Mouse (Mus musculus): ENCODE measurements around the gene Tcf7l2. TPM values are rescaled to one million over a fixed set of nuclear protein-coding genes. Genes with fewer than 3 reads are reported as not detected.

Gene Tcf7l2
- polyA plus RNA-seq, 1 experiment: 5.4 TPM

DNA sequence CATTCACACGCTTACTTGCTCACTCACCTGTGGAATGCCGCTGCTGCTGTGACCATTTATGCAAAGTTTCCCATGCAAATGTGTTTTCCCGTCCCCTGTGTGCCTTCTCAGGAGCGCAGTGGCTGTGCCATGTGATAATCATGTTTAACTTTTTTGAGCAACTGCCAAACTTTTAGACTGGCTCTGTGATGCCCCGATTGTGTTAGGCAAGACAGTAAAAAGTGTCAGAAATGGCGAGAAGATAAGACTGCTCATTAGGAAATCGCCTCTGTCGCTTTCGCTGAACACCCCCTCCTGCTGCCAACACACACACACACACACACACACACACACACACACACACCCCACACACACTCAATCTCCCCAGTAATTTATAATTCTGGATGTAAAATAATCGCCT is 39.5 kb downstream of the Tcf7l2 start:
- Histone ChIP-seq H3K79me2 (ENCODE audit: control insufficient read depth, insufficient read depth) (peaks cover 38% of the 10 kb centered on the region), H3K36me3 (ENCODE audit: control insufficient read depth, insufficient read depth) (no peaks in the 10 kb centered on the region), H3ac (ENCODE audit: control insufficient read depth, insufficient read length) (no peak overlapping the region), H3K4me3 (no peak overlapping the region), H3K4me2 (ENCODE audit: low read depth) (no peak overlapping the region), H3K27me3 (ENCODE audit: control insufficient read depth, insufficient read depth, insufficient read length) (no peaks in the 10 kb centered on the region)
- no peak for TF ChIP-seq POLR2A (IDR thresholded peaks at IDR 0.05; ENCODE audit: insufficient read length, low read depth)
- TF ChIP-seq CEBPB (IDR thresholded peaks at IDR 0.05; ENCODE audit: insufficient read depth, poor library complexity, severe bottlenecking): no peak
- TF ChIP-seq MAX (IDR thresholded peaks at IDR 0.05; ENCODE audit: low read depth): no peak
- no peak for TF ChIP-seq POLR2AphosphoS2 (IDR thresholded peaks at IDR 0.05; ENCODE audit: insufficient read length, low read depth)
- TF ChIP-seq TCF3 (IDR thresholded peaks at IDR 0.05; ENCODE audit: insufficient read length, low read depth): no peak
- TF ChIP-seq MYOG (IDR thresholded peaks at IDR 0.05; ENCODE audit: control insufficient read depth in 1 of 3, insufficient read depth in 1 of 3, insufficient read length in 2 of 3, low read depth in 2 of 3): no peak
- no peak for TF ChIP-seq REST (IDR thresholded peaks at IDR 0.05; ENCODE audit: insufficient read depth, insufficient read length)
- no peak for TF ChIP-seq USF1 (IDR thresholded peaks at IDR 0.05; ENCODE audit: low read depth)
- TF ChIP-seq MYOD1 (IDR thresholded peaks at IDR 0.05; ENCODE audit: control insufficient read depth in 1 of 3, insufficient read length in 2 of 3, low read depth in 2 of 3): no peak

GRCm38 (mm10) chr19:55781681-55782080 is 40.1 kb downstream of the Tcf7l2 start:
- no peak overlapping the region for H3K4me3 ChIP-seq
- TF ChIP-seq MYOD1 (IDR thresholded peaks at IDR 0.05; ENCODE audit: control insufficient read depth in 1 of 3, insufficient read length in 2 of 3, low read depth in 2 of 3): peak in 1 of 3 experiments; percentile 10
- no peak for TF ChIP-seq REST (IDR thresholded peaks at IDR 0.05; ENCODE audit: insufficient read depth, insufficient read length)
- H3K79me2 ChIP-seq (ENCODE audit: control insufficient read depth, insufficient read depth): peaks cover 32% of the 10 kb centered on the region
- H3K4me2 ChIP-seq (ENCODE audit: low read depth): no peak overlapping the region
- H3K27me3 ChIP-seq (ENCODE audit: control insufficient read depth, insufficient read depth, insufficient read length): no peaks in the 10 kb centered on the region
- H3ac ChIP-seq (ENCODE audit: control insufficient read depth, insufficient read length): no peak overlapping the region
- no peaks in the 10 kb centered on the region for H3K36me3 ChIP-seq (ENCODE audit: control insufficient read depth, insufficient read depth)

GRCm38 (mm10) chr19:55784796-55785418 is 43.3 kb downstream of the Tcf7l2 start:
- Histone ChIP-seq H3K79me2 (ENCODE audit: control insufficient read depth, insufficient read depth) (peaks cover 9% of the 10 kb centered on the region), H3ac (ENCODE audit: control insufficient read depth, insufficient read length) (no peak overlapping the region), H3K36me3 (ENCODE audit: control insufficient read depth, insufficient read depth) (no peaks in the 10 kb centered on the region), H3K27me3 (ENCODE audit: control insufficient read depth, insufficient read depth, insufficient read length) (no peaks in the 10 kb centered on the region), H3K4me2 (ENCODE audit: low read depth) (no peak overlapping the region), H3K4me3 (no peak overlapping the region)
- TF ChIP-seq POLR2AphosphoS2 (IDR thresholded peaks at IDR 0.05; ENCODE audit: insufficient read length, low read depth) (no peak), E2F4 (IDR thresholded peaks at IDR 0.05; ENCODE audit: insufficient read depth) (no peak), USF1 (IDR thresholded peaks at IDR 0.05; ENCODE audit: low read depth) (no peak), POLR2A (IDR thresholded peaks at IDR 0.05; ENCODE audit: insufficient read length, low read depth) (no peak), SRF (IDR thresholded peaks at IDR 0.05; ENCODE audit: control insufficient read depth, insufficient read length, low read depth) (no peak), MYOD1 (IDR thresholded peaks at IDR 0.05; ENCODE audit: control insufficient read depth in 1 of 3, insufficient read length in 2 of 3, low read depth in 2 of 3) (no peak), TCF12 (IDR thresholded peaks at IDR 0.05; ENCODE audit: insufficient read depth, poor library complexity, severe bottlenecking) (no peak), MYOG (IDR thresholded peaks at IDR 0.05; ENCODE audit: control insufficient read depth in 1 of 3, insufficient read depth in 1 of 3, insufficient read length in 2 of 3, low read depth in 2 of 3) (no peak), MAX (IDR thresholded peaks at IDR 0.05; ENCODE audit: low read depth) (no peak), CEBPB (IDR thresholded peaks at IDR 0.05; ENCODE audit: insufficient read depth, poor library complexity, severe bottlenecking) (no peak), REST (IDR thresholded peaks at IDR 0.05; ENCODE audit: insufficient read depth, insufficient read length) (no peak), TCF3 (IDR thresholded peaks at IDR 0.05; ENCODE audit: insufficient read length, low read depth) (no peak)

DNA sequence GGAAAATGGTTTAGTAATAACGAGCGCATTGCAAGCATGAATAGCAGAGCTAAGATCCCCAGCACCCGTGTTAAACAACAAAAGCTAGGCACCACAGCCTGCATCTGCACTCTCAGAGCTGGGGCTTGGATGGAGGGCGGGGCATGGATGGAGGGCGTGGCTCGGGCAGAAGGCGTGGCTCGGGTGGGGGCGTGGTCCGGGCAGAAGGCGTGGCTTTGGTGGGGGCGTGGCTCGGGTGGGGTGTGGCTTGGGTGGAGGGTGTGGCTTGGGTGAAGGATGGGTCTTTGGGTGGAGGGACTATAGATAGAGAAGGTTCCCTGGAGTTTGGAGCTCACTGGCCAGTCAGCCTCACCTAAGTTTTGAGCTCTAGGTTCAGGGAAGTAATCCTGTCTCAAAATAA is 45.8 kb downstream of the Tcf7l2 start:
- no peak overlapping the region for H3K4me3 ChIP-seq
- H3ac ChIP-seq (ENCODE audit: control insufficient read depth, insufficient read length): no peak overlapping the region
- TF ChIP-seq USF1 (IDR thresholded peaks at IDR 0.05; ENCODE audit: low read depth): no peak
- H3K4me2 ChIP-seq (ENCODE audit: low read depth): no peak overlapping the region
- peaks cover 5% of the 10 kb centered on the region for H3K79me2 ChIP-seq (ENCODE audit: control insufficient read depth, insufficient read depth)
- H3K27me3 ChIP-seq (ENCODE audit: control insufficient read depth, insufficient read depth, insufficient read length): no peaks in the 10 kb centered on the region
- no peaks in the 10 kb centered on the region for H3K36me3 ChIP-seq (ENCODE audit: control insufficient read depth, insufficient read depth)

DNA sequence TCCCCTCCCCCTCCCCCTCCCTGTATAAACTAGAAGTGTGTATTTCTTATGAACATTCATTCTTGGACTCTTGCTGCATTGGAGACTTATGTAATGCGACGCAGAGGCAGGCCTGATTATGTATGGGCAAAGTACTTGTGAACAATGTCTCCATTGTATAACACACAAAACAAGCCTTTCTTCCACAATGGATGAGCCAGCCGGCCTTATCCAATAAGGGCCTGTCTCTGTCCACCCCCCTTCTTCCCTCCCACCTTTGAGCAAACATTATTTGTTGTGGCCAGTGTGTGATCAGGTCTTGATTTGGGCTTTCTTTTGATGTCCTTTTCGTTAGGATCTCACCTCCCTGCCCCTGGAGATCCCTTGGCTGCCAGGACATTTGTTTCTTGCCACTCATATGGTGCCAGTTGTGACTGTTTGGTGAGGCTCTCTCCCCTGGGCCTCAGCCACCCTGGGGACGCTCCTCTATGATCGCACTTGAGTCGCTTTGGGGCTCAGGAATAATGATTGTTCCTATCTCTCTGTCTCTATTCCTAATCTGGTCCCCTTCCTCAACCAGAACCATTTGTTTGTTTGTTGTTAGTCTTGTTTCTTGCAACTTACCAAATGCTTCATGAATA is 46.8 kb downstream of the Tcf7l2 start:
- TF ChIP-seq MYOG (IDR thresholded peaks at IDR 0.05; ENCODE audit: control insufficient read depth in 1 of 3, insufficient read depth in 1 of 3, insufficient read length in 2 of 3, low read depth in 2 of 3) (no peak), TCF12 (IDR thresholded peaks at IDR 0.05; ENCODE audit: insufficient read depth, poor library complexity, severe bottlenecking) (no peak), SRF (IDR thresholded peaks at IDR 0.05; ENCODE audit: control insufficient read depth, insufficient read length, low read depth) (no peak)
- Histone ChIP-seq H3K36me3 (ENCODE audit: control insufficient read depth, insufficient read depth) (no peaks in the 10 kb centered on the region), H3K4me3 (no peak overlapping the region), H3K4me2 (ENCODE audit: low read depth) (no peak overlapping the region), H3ac (ENCODE audit: control insufficient read depth, insufficient read length) (no peak overlapping the region), H3K27me3 (ENCODE audit: control insufficient read depth, insufficient read depth, insufficient read length) (no peaks in the 10 kb centered on the region), H3K79me2 (ENCODE audit: control insufficient read depth, insufficient read depth) (peaks cover 5% of the 10 kb centered on the region)
